Mouse (Mus musculus) liver, embryonic 16.5 days (tissue): ENCODE data around the gene Npff. TPM values are rescaled to one million over a fixed set of nuclear protein-coding genes. Genes with fewer than 3 reads are reported as not detected.

Experiments used
- ATAC-seq: fragments of 200-750 bp; cut with Nextera tagmentation; 2 replicates; pipeline ENCODE4 v1.8.0; 2017; ENCODE audit warnings: low read depth, mild to moderate bottlenecking, moderate number of reproducible peaks, moderate library complexity
- H3K27ac ChIP-seq: fragments of 300-500 bp; sonication (generic); 2 replicates; pipeline ENCODE4 v1.5.1; 2014; ENCODE audit warnings: mild to moderate bottlenecking, low read length
- H3K27me3 ChIP-seq: fragments of 300-500 bp; sonication (generic); 2 replicates; pipeline ENCODE4 v1.6.1; 2014; ENCODE audit warnings: low read depth, low read length, mixed read lengths; ENCODE audit not compliant: control insufficient read depth, insufficient read depth
- H3K36me3 ChIP-seq: fragments of 300-500 bp; sonication (generic); 2 replicates; pipeline ENCODE4 v1.6.1; 2014; ENCODE audit warnings: mild to moderate bottlenecking; ENCODE audit not compliant: control insufficient read depth, insufficient read depth
- H3K4me1 ChIP-seq: fragments of 300-500 bp; sonication (generic); 2 replicates; pipeline ENCODE4 v1.6.1; 2014; ENCODE audit warnings: low read depth, low read length, mixed read lengths; ENCODE audit not compliant: control insufficient read depth
- H3K4me2 ChIP-seq: fragments of 300-500 bp; sonication (generic); 2 replicates; pipeline ENCODE4 v1.6.1; 2014; ENCODE audit warnings: low read depth, low read length, mixed read lengths
- H3K4me3 ChIP-seq: fragments of 300-500 bp; sonication (generic); 2 replicates; pipeline ENCODE4 v1.5.1; 2014; ENCODE audit warnings: low read depth, mild to moderate bottlenecking, low read length
- H3K9ac ChIP-seq: fragments of 300-500 bp; sonication (generic); 2 replicates; pipeline ENCODE4 v1.6.1; 2014; ENCODE audit warnings: low read depth, low read length
- H3K9me3 ChIP-seq: fragments of 300-500 bp; sonication (generic); replicated peaks from 2 replicates; pipeline ENCODE4 v1.6.1; 2016; ENCODE audit warnings: low read length; ENCODE audit not compliant: control insufficient read depth
- WGBS: fragments of 180-500 bp; shearing (Covaris S2); extraction: QIAGEN DNeasy Blood & Tissue Kit; methylation state at CpG from one replicate; pipeline ENCODE4 v1.1.7; 2014; ENCODE audit not compliant: insufficient replicate concordance; 5-methylcytosine and 5-hydroxymethylcytosine counted together
- polyA plus RNA-seq: library from polyadenylated mRNA; unstranded; fragments of >200 nt; fragmentation: Nextera tagmentation; extraction: Ambion mirVana; gene quantifications from 2 replicates; pipeline ENCODE4 v1.2.1, GENCODE M21; 2015

The Npff gene
- polyA plus RNA-seq, 1 experiment from 2014 or later, result 0.57 TPM

GRCm38 (mm10) chr15:102487664-102488063 lies 37.1 kb downstream of the Npff start:
- H3K36me3 ChIP-seq, result peaks cover 77% of the 10 kb centered on the region

GRCm38 (mm10) chr15:102485853-102486252 lies 38.9 kb downstream of the Npff start:
- peaks cover 74% of the 10 kb centered on the region for H3K36me3 ChIP-seq
- ATAC-seq, result no peak

More at GRCm38 (mm10) chr15:102487664-102488063, 37.1 kb downstream of the Npff start:
- Histone ChIP-seq H3K9me3 (no peaks in the 10 kb centered on the region), H3K27ac (no peak overlapping the region), H3K27me3 (no peaks in the 10 kb centered on the region), H3K9ac (no peak overlapping the region), H3K4me1 (no peaks in the 10 kb centered on the region), H3K4me2 (no peak overlapping the region), H3K4me3 (no peak overlapping the region)
- WGBS, result 73% methylated on average over 1 of the region's 1 CpGs
- ATAC-seq, result no peak

GRCm38 (mm10) chr15:102483136-102483535 lies 41.6 kb downstream of the Npff start:
- Histone ChIP-seq H3K9ac (no peak overlapping the region), H3K4me1 (no peaks in the 10 kb centered on the region), H3K27me3 (no peaks in the 10 kb centered on the region), H3K36me3 (peaks cover 67% of the 10 kb centered on the region), H3K4me2 (no peak overlapping the region), H3K4me3 (no peak overlapping the region), H3K27ac (no peak overlapping the region), H3K9me3 (no peaks in the 10 kb centered on the region)
- no peak for ATAC-seq
- 92% methylated on average over 3 of the region's 3 CpGs for WGBS

More at GRCm38 (mm10) chr15:102485853-102486252, 38.9 kb downstream of the Npff start:
- H3K4me1 ChIP-seq, result no peaks in the 10 kb centered on the region
- H3K4me3 ChIP-seq, result no peak overlapping the region
- no peaks in the 10 kb centered on the region for H3K27me3 ChIP-seq
- no peak overlapping the region for H3K4me2 ChIP-seq
- 88% methylated on average over 12 of the region's 12 CpGs for WGBS
- no peak overlapping the region for H3K9ac ChIP-seq
- no peaks in the 10 kb centered on the region for H3K9me3 ChIP-seq
- no peak overlapping the region for H3K27ac ChIP-seq

- Histone ChIP-seq H3K27ac (no peak overlapping the region), H3K4me1 (peaks cover 6% of the 10 kb centered on the region), H3K4me3 (no peak overlapping the region), H3K4me2 (no peak overlapping the region), H3K27me3 (no peaks in the 10 kb centered on the region), H3K9ac (no peak overlapping the region), H3K36me3 (peaks cover 45% of the 10 kb centered on the region), H3K9me3 (no peaks in the 10 kb centered on the region)
- no peak for ATAC-seq
- WGBS, result 85% methylated on average over 2 of the region's 2 CpGs
Measured at GRCm38 (mm10) chr15:102474520-102474919, 50.2 kb downstream of the Npff start.

Other genes starting within 250 kb of the Npff start
- 20.0 and 21.3 TPM in 2 replicates for gene Mfsd5, start 245.5 kb downstream of the Npff start, polyA plus RNA-seq
- gene Espl1, start 228.7 kb downstream of the Npff start, polyA plus RNA-seq, result 21.2 and 24.8 TPM in 2 replicates
- 107 and 108 TPM in 2 replicates for gene Pfdn5, start 198.8 kb downstream of the Npff start, polyA plus RNA-seq
- gene Myg1, start 193.2 kb downstream of the Npff start, polyA plus RNA-seq, result 34.0 and 39.3 TPM in 2 replicates
- gene Aaas, start 174.2 kb downstream of the Npff start, polyA plus RNA-seq, result 39.3 and 42.4 TPM in 2 replicates
- gene Sp7, start 157.8 kb downstream of the Npff start, polyA plus RNA-seq, result 0.02 TPM in 1 of 2 replicates, not detected in the other
- 3.7 TPM in 2 replicates for gene Sp1, start 118.8 kb downstream of the Npff start, polyA plus RNA-seq
- gene Amhr2, start 79.6 kb downstream of the Npff start, polyA plus RNA-seq, result 0.04 and 0.07 TPM in 2 replicates
- 120 and 139 TPM in 2 replicates for gene Prr13, start 65.9 kb downstream of the Npff start, polyA plus RNA-seq
- gene Pcbp2, start 54.4 kb downstream of the Npff start, polyA plus RNA-seq, result 64.7 and 67.7 TPM in 2 replicates
- gene Gm10337, start 21.2 kb downstream of the Npff start, polyA plus RNA-seq, result not detected in 2 replicates
- 1.4 and 2.0 TPM in 2 replicates for gene Map3k12, start 7.9 kb downstream of the Npff start, polyA plus RNA-seq
- 34.6 and 37.0 TPM in 2 replicates for gene Tarbp2, start 6.8 kb downstream of the Npff start, polyA plus RNA-seq
- not detected in 2 replicates for gene Gm28047, start 100.1 kb upstream of the Npff start, polyA plus RNA-seq
- 10.2 and 11.1 TPM in 2 replicates for gene Atf7, start 100.5 kb upstream of the Npff start, polyA plus RNA-seq
- 25.6 and 26.0 TPM in 2 replicates for gene Atp5g2, start 147.4 kb upstream of the Npff start, polyA plus RNA-seq
- gene Calcoco1, start 197.2 kb upstream of the Npff start, polyA plus RNA-seq, result 17.9 and 18.2 TPM in 2 replicates